Mouse (Mus musculus) hematopoietic multipotent progenitor cell, adult 10-12 weeks (in vitro differentiated cells): Measurements from ENCODE around the gene Vps50. TPM values are rescaled to one million over a fixed set of nuclear protein-coding genes. Genes with fewer than 3 reads are reported as not detected.

Source experiments
- polyA plus RNA-seq: library from polyadenylated mRNA; stranded (reverse); fragments of >175 nt; gene quantifications from 2 replicates; pipeline ENCODE4 v1.2.3, GENCODE M21; 2012; ENCODE audit warnings: low replicate concordance

The Vps50 gene
- 0.89 and 2.0 TPM in 2 replicates for polyA plus RNA-seq

DNA sequence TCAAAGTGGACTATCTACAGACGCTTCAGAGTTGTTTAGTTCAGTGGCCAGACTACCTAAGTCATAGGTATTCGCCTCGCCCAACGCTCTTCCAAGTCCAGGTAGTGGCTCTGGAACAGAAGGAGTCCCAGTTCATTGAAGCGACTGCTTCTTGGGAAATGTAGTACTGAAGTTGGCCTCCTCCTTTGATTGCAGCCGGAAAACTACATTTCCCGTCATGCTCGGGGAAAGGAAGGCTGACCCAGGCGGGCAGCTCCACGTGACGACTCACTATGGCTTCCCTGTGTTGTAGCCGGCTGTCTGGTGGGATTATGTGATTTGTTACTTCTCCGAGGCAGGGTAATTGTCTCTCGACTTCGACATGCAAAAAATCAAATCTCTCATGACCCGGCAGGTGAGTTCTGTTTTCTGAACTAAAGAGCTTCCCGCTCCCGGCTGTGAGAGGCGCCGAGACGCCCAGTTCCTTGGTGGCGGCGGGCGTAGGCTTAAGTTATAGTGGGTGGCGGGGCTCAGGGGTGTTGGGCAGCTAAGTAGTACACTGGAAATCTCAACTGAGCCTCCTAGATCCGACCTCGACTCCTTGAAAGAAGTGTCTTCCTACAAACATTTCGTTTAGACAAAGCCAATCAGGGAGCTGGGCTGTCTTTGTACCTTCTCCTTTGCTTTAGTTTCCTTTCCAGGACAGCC, at the start of gene Vps50, which contains the start of gene Hepacam2:
Gene Vps50 (plus strand): TSS at position 221 of the 687 bp plus-strand sequence.
Gene Hepacam2 (minus strand): TSS at position 137 of the 687 bp plus-strand sequence.

Other genes starting within 250 kb of the Vps50 start
- 2.5 and 10.3 TPM in 2 replicates for gene Samd9l, start 98.8 kb upstream of the Vps50 start, polyA plus RNA-seq
- 1.1 and 1.2 TPM in 2 replicates for gene Hepacam2, start 84 bp upstream of the Vps50 start, polyA plus RNA-seq